Mouse (Mus musculus) ES-Bruce4 (cell line): ENCODE measurements around the gene D1Ertd622e.

Experiments used
- CTCF ChIP-seq: IDR thresholded peaks from one replicate; pipeline ENCODE4 v1.8.1; 2011; ENCODE audit warnings: low read depth, low read length
- EP300 ChIP-seq: IDR thresholded peaks from 2 replicates; pipeline ENCODE4 v1.6.1; 2011; ENCODE audit warnings: low read depth, low read length; ENCODE audit not compliant: insufficient read depth
- POLR2A ChIP-seq: IDR thresholded peaks from one replicate; pipeline ENCODE4 v1.8.1; 2011; ENCODE audit warnings: low read length; ENCODE audit not compliant: insufficient read depth

DNA sequence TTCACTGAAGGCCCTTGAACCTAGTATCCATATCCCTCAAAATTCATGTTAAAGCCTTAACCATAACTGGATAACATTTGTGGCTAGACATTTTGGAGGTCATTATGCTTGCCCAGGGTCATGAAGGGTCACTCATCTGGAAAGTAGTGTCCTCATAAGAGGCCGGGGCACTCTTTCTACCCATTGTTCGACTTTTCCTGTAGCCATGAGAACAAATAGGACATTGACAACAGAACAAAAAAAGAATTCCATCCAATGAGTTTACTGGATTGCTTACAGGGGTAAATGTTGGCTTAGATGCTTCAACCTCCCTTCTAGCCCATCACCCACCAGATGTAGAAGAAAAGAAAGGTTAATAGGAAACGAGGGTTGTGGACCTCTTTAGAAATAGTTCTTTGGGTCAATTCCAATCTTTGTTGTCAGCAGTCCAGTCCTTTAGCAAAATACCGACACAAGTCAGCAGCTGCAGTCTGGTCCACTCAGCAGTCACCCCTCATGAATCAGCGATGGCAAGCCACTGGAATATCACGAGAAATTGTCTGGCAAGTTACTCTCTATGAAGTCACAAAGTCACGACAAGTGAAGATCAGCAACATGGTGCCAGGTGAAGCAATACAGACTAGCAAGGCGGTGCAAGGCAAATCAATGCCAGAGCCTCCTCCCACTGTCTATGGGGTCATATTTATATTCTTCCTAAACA is 42.1 kb downstream of the D1Ertd622e start:
- TF ChIP-seq CTCF (no peak), EP300 (no peak), POLR2A (no peak)
